Mouse (Mus musculus): ENCODE measurements around the gene Vtcn1. TPM values are rescaled to one million over a fixed set of nuclear protein-coding genes. Genes with fewer than 3 reads are reported as not detected.

Vtcn1 gene
- polyA plus RNA-seq, 1 experiment from 2014 or later: not detected

Other genes starting within 250 kb of the Vtcn1 start
- gene Man1a2, start 140.0 kb upstream of the Vtcn1 start, polyA plus RNA-seq (2014; fragmentation: Nextera tagmentation; extraction: Ambion mirVana): 61.2 and 65.3 TPM in 2 replicates
- gene Trim45, start 96.7 kb downstream of the Vtcn1 start, polyA plus RNA-seq (2014; fragmentation: Nextera tagmentation; extraction: Ambion mirVana): 6.2 and 7.0 TPM in 2 replicates
- 4.8 and 5.5 TPM in 2 replicates for gene Ttf2, start 144.2 kb downstream of the Vtcn1 start, polyA plus RNA-seq (2014; fragmentation: Nextera tagmentation; extraction: Ambion mirVana)
- 0.05 and 0.07 TPM in 2 replicates for gene Cd101, start 204.1 kb downstream of the Vtcn1 start, polyA plus RNA-seq (2014; fragmentation: Nextera tagmentation; extraction: Ambion mirVana)

Data from hindbrain, embryonic 14.5 days (tissue).